Mouse (Mus musculus): Measurements from ENCODE around the gene Tsga10ip. TPM values are rescaled to one million over a fixed set of nuclear protein-coding genes. Genes with fewer than 3 reads are reported as not detected.
A peak's percentile ranks its signal among the peaks of the same experiment; 100 is the strongest.
"Not testable (repeated sequence)": the region's sequence is repeated elsewhere in the genome, so short reads cannot be mapped to it uniquely, and the experiment has no call there.

The Tsga10ip gene
- polyA plus RNA-seq, 1 experiment from 2014 or later = not detected

- Histone ChIP-seq H3K4me1 (ENCODE audit: control insufficient read depth, insufficient read depth, low read length) (peaks cover 5% of the 10 kb centered on the region; the same call in 1 of the 2 replicates), H3K9ac (ENCODE audit: low read length) (peak overlapping the region; percentile 50), H3K27me3 (ENCODE audit: control insufficient read depth, insufficient read depth, low read length) (no peaks in the 10 kb centered on the region), H3K36me3 (ENCODE audit: control insufficient read depth, insufficient read depth, low read length) (no peaks in the 10 kb centered on the region), H3K27ac (ENCODE audit: low read depth, low read length) (peak overlapping the region; percentile 37; the same call in 1 of the 2 replicates), H3K4me2 (ENCODE audit: low read depth) (peak overlapping the region; percentile 51), H3K4me3 (ENCODE audit: low read depth, low read length) (peak overlapping the region; percentile 37), H3K9me3 (ENCODE audit: control insufficient read depth, low read length) (no peaks in the 10 kb centered on the region)
- no peak for ATAC-seq (ENCODE audit: insufficient read depth, low FRiP score, low TSS enrichment)
- DNase-seq (ENCODE audit: low spot score) = peak; percentile 71
- WGBS = 18% methylated on average over 7 of the region's 7 CpGs
Observed at GRCm38 (mm10) chr19:5407133-5407532, 4.8 kb upstream of the Tsga10ip start.

GRCm38 (mm10) chr19:5406531-5407126, 4.3 kb upstream of the Tsga10ip start:
- 14% methylated on average over 21 of the region's 25 CpGs for WGBS
- peak; percentile 67 for DNase-seq (ENCODE audit: low spot score)

GRCm38 (mm10) chr19:5405924-5406323, 3.6 kb upstream of the Tsga10ip start:
- peak; percentile 24 for DNase-seq (ENCODE audit: low spot score)
- Histone ChIP-seq H3K4me1 (ENCODE audit: control insufficient read depth, insufficient read depth, low read length) (peaks cover 5% of the 10 kb centered on the region; the same call in 1 of the 2 replicates), H3K4me3 (ENCODE audit: low read depth, low read length) (peak overlapping the region; percentile 31), H3K9me3 (ENCODE audit: control insufficient read depth, low read length) (no peaks in the 10 kb centered on the region), H3K4me2 (ENCODE audit: low read depth) (peak overlapping the region; percentile 49), H3K9ac (ENCODE audit: low read length) (peak overlapping the region; percentile 50), H3K27me3 (ENCODE audit: control insufficient read depth, insufficient read depth, low read length) (no peaks in the 10 kb centered on the region), H3K27ac (ENCODE audit: low read depth, low read length) (no peak overlapping the region), H3K36me3 (ENCODE audit: control insufficient read depth, insufficient read depth, low read length) (no peaks in the 10 kb centered on the region)
- no peak for ATAC-seq (ENCODE audit: insufficient read depth, low FRiP score, low TSS enrichment)
- 28% methylated on average over 7 of the region's 7 CpGs for WGBS

More at GRCm38 (mm10) chr19:5406531-5407126, 4.3 kb upstream of the Tsga10ip start:
- H3K27me3 ChIP-seq (ENCODE audit: control insufficient read depth, insufficient read depth, low read length); H3K36me3 ChIP-seq (ENCODE audit: control insufficient read depth, insufficient read depth, low read length); H3K9me3 ChIP-seq (ENCODE audit: control insufficient read depth, low read length); H3K4me1 ChIP-seq (ENCODE audit: control insufficient read depth, insufficient read depth, low read length): not testable (repeated sequence)
- Histone ChIP-seq H3K4me3 (ENCODE audit: low read depth, low read length) (peak overlapping the region; percentile 37), H3K9ac (ENCODE audit: low read length) (peak overlapping the region; percentile 50), H3K27ac (ENCODE audit: low read depth, low read length) (peak overlapping the region; percentile 37; the same call in 1 of the 2 replicates), H3K4me2 (ENCODE audit: low read depth) (peak overlapping the region; percentile 51)
- ATAC-seq (ENCODE audit: insufficient read depth, low FRiP score, low TSS enrichment) = peak; percentile 72

GRCm38 (mm10) chr19:5401073-5401472, 1.3 kb downstream of the Tsga10ip start:
- not testable (repeated sequence) for H3K27ac ChIP-seq (ENCODE audit: low read depth, low read length); DNase-seq (ENCODE audit: low spot score); H3K4me1 ChIP-seq (ENCODE audit: control insufficient read depth, insufficient read depth, low read length); H3K4me2 ChIP-seq (ENCODE audit: low read depth); H3K27me3 ChIP-seq (ENCODE audit: control insufficient read depth, insufficient read depth, low read length); H3K9me3 ChIP-seq (ENCODE audit: control insufficient read depth, low read length); H3K9ac ChIP-seq (ENCODE audit: low read length); H3K36me3 ChIP-seq (ENCODE audit: control insufficient read depth, insufficient read depth, low read length); H3K4me3 ChIP-seq (ENCODE audit: low read depth, low read length); ATAC-seq (ENCODE audit: insufficient read depth, low FRiP score, low TSS enrichment)
- 78% methylated on average over 4 of the region's 4 CpGs for WGBS

GRCm38 (mm10) chr19:5395371-5395770, 7.0 kb downstream of the Tsga10ip start:
- Histone ChIP-seq H3K27ac (ENCODE audit: low read depth, low read length) (no peak overlapping the region), H3K4me1 (ENCODE audit: control insufficient read depth, insufficient read depth, low read length) (peaks cover under 1% of the 10 kb centered on the region; the same call in 1 of the 2 replicates), H3K9me3 (ENCODE audit: control insufficient read depth, low read length) (no peaks in the 10 kb centered on the region), H3K4me2 (ENCODE audit: low read depth) (no peak overlapping the region), H3K4me3 (ENCODE audit: low read depth, low read length) (no peak overlapping the region), H3K27me3 (ENCODE audit: control insufficient read depth, insufficient read depth, low read length) (no peaks in the 10 kb centered on the region), H3K36me3 (ENCODE audit: control insufficient read depth, insufficient read depth, low read length) (no peaks in the 10 kb centered on the region), H3K9ac (ENCODE audit: low read length) (no peak overlapping the region)
- no peak for ATAC-seq (ENCODE audit: insufficient read depth, low FRiP score, low TSS enrichment)
- WGBS = 67% methylated on average over 4 of the region's 4 CpGs
- no peak for DNase-seq (ENCODE audit: low spot score)

- 53% methylated on average over 10 of the region's 10 CpGs for WGBS
- Histone ChIP-seq H3K4me1 (ENCODE audit: control insufficient read depth, insufficient read depth, low read length) (peaks cover 13% of the 10 kb centered on the region), H3K9me3 (ENCODE audit: control insufficient read depth, low read length) (no peaks in the 10 kb centered on the region), H3K36me3 (ENCODE audit: control insufficient read depth, insufficient read depth, low read length) (no peaks in the 10 kb centered on the region), H3K27ac (ENCODE audit: low read depth, low read length) (no peak overlapping the region), H3K4me2 (ENCODE audit: low read depth) (no peak overlapping the region), H3K9ac (ENCODE audit: low read length) (no peak overlapping the region), H3K4me3 (ENCODE audit: low read depth, low read length) (no peak overlapping the region), H3K27me3 (ENCODE audit: control insufficient read depth, insufficient read depth, low read length) (no peaks in the 10 kb centered on the region)
- no peak for DNase-seq (ENCODE audit: low spot score)
- ATAC-seq (ENCODE audit: insufficient read depth, low FRiP score, low TSS enrichment) = no peak
Observed at GRCm38 (mm10) chr19:5394168-5394567, 8.2 kb downstream of the Tsga10ip start.

- no peak overlapping the region for H3K27ac ChIP-seq (ENCODE audit: low read depth, low read length)
- no peaks in the 10 kb centered on the region for H3K27me3 ChIP-seq (ENCODE audit: control insufficient read depth, insufficient read depth, low read length)
- no peak overlapping the region for H3K4me3 ChIP-seq (ENCODE audit: low read depth, low read length)
- H3K9me3 ChIP-seq (ENCODE audit: control insufficient read depth, low read length) = no peaks in the 10 kb centered on the region
- no peak overlapping the region for H3K9ac ChIP-seq (ENCODE audit: low read length)
- no peaks in the 10 kb centered on the region for H3K36me3 ChIP-seq (ENCODE audit: control insufficient read depth, insufficient read depth, low read length)
- H3K4me1 ChIP-seq (ENCODE audit: control insufficient read depth, insufficient read depth, low read length) = peaks cover 15% of the 10 kb centered on the region
- H3K4me2 ChIP-seq (ENCODE audit: low read depth) = no peak overlapping the region
- WGBS = 76% methylated on average over 4 of the region's 4 CpGs
- DNase-seq (ENCODE audit: low spot score) = no peak
- no peak for ATAC-seq (ENCODE audit: insufficient read depth, low FRiP score, low TSS enrichment)
Observed at GRCm38 (mm10) chr19:5392892-5393291, 9.4 kb downstream of the Tsga10ip start.

- Histone ChIP-seq H3K4me1 (ENCODE audit: control insufficient read depth, insufficient read depth, low read length) (peaks cover 24% of the 10 kb centered on the region), H3K9me3 (ENCODE audit: control insufficient read depth, low read length) (no peaks in the 10 kb centered on the region), H3K9ac (ENCODE audit: low read length) (no peak overlapping the region; the same call in 1 of the 2 replicates), H3K4me2 (ENCODE audit: low read depth) (no peak overlapping the region), H3K36me3 (ENCODE audit: control insufficient read depth, insufficient read depth, low read length) (no peaks in the 10 kb centered on the region), H3K27ac (ENCODE audit: low read depth, low read length) (no peak overlapping the region), H3K4me3 (ENCODE audit: low read depth, low read length) (0 out of 2 replicates have a peak overlapping the region, but pooled peaks have one; percentile 94), H3K27me3 (ENCODE audit: control insufficient read depth, insufficient read depth, low read length) (no peaks in the 10 kb centered on the region)
- ATAC-seq (ENCODE audit: insufficient read depth, low FRiP score, low TSS enrichment) (no peak), DNase-seq (ENCODE audit: low spot score) (no peak)
- WGBS = 89% methylated on average over 8 of the region's 8 CpGs
Observed at GRCm38 (mm10) chr19:5390416-5390815, 11.9 kb downstream of the Tsga10ip start.

GRCm38 (mm10) chr19:5389647-5390046, 12.7 kb downstream of the Tsga10ip start:
- WGBS = 42% methylated on average over 12 of the region's 12 CpGs
- Histone ChIP-seq H3K27ac (ENCODE audit: low read depth, low read length) (no peak overlapping the region), H3K9ac (ENCODE audit: low read length) (peak overlapping the region; percentile 45), H3K27me3 (ENCODE audit: control insufficient read depth, insufficient read depth, low read length) (no peaks in the 10 kb centered on the region), H3K4me3 (ENCODE audit: low read depth, low read length) (peak overlapping the region; percentile 94), H3K4me1 (ENCODE audit: control insufficient read depth, insufficient read depth, low read length) (peaks cover 24% of the 10 kb centered on the region), H3K4me2 (ENCODE audit: low read depth) (peak overlapping the region; percentile 92), H3K36me3 (ENCODE audit: control insufficient read depth, insufficient read depth, low read length) (peaks cover 3% of the 10 kb centered on the region; the same call in 1 of the 2 replicates), H3K9me3 (ENCODE audit: control insufficient read depth, low read length) (no peaks in the 10 kb centered on the region)
- ATAC-seq (ENCODE audit: insufficient read depth, low FRiP score, low TSS enrichment) (no peak), DNase-seq (ENCODE audit: low spot score) (no peak)

All from neural tube, embryonic 11.5 days (tissue).